Mouse (Mus musculus): Measurements from ENCODE around the gene Rnf151.

- no peak for TF ChIP-seq CTCF (conservative IDR thresholded peaks at IDR 0.05; ENCODE audit: low read length)
- no peak for TF ChIP-seq NANOG (IDR thresholded peaks at IDR 0.05; ENCODE audit: borderline replicate concordance, low read length)
These were observed 14.5 kb upstream of the Rnf151 start for GRCm38 (mm10) chr17:24732233-24732935.
